32 mouse cellular contexts compared by ENCODE assay signal in genomic region chr1:76559441-76559840, GRCm38 (mm10).
"Had no signal": no experiment of that assay in that cellular context is flagged by ENCODE, and none has a peak within 500 bp of the region (broad histone marks: within the 10 kb centered on the region; RNA-seq: fewer than 3 reads in every experiment).

No protein-coding gene starts in this region.

- H3K27me3 ChIP-seq: limb, embryonic 12.5 days; limb, embryonic 13.5 days; limb, embryonic 15.5 days; liver, embryonic 12.5 days; liver, embryonic 13.5 days; liver, embryonic 15.5 days; lung, embryonic 15.5 days; megakaryocyte, embryonic 14.5 days; midbrain, embryonic 12.5 days; midbrain, embryonic 13.5 days; midbrain, embryonic 15.5 days had no signal

- H3K36me3 ChIP-seq: limb, embryonic 10.5 days; limb, embryonic 12.5 days; limb, embryonic 13.5 days; limb, embryonic 15.5 days; liver, embryonic 12.5 days; liver, embryonic 13.5 days; liver, embryonic 15.5 days; lung, embryonic 15.5 days; midbrain, embryonic 10.5 days; midbrain, embryonic 12.5 days; midbrain, embryonic 13.5 days; midbrain, embryonic 15.5 days had no signal

- DNase-seq: left cerebral cortex, postnatal 4 days; liver; liver, embryonic 13.5 days; liver, postnatal 0 days; lung, adult 18-20 months; lung, adult 2 months; lung, embryonic 14.5 days; lung, postnatal 10 days; lung, postnatal 14 days; lung, postnatal 36 days; lung, postnatal 4 days; midbrain, embryonic 14.5 days had no signal

- H3K9ac ChIP-seq: limb, embryonic 12.5 days; limb, embryonic 13.5 days; limb, embryonic 15.5 days; liver, embryonic 12.5 days; liver, embryonic 13.5 days; liver, embryonic 14.5 days; liver, embryonic 15.5 days; liver, postnatal 0 days; lung, embryonic 14.5 days; lung, embryonic 15.5 days; midbrain, embryonic 12.5 days; midbrain, embryonic 13.5 days; midbrain, embryonic 15.5 days had no signal

- H3K27ac ChIP-seq: left cerebral cortex, adult 2 months; limb, embryonic 10.5 days; limb, embryonic 12.5 days; limb, embryonic 13.5 days; limb, embryonic 15.5 days; liver, embryonic 12.5 days; liver, embryonic 13.5 days; liver, embryonic 14.5 days; liver, embryonic 15.5 days; lung, embryonic 15.5 days; macrophage; midbrain, embryonic 10.5 days; midbrain, embryonic 12.5 days; midbrain, embryonic 13.5 days; midbrain, embryonic 15.5 days had no signal

- H3K4me2 ChIP-seq: limb, embryonic 12.5 days; limb, embryonic 13.5 days; limb, embryonic 15.5 days; liver, embryonic 11.5 days; liver, embryonic 12.5 days; liver, embryonic 13.5 days; liver, embryonic 15.5 days; lung, embryonic 14.5 days; lung, embryonic 15.5 days; midbrain, embryonic 11.5 days; midbrain, embryonic 12.5 days; midbrain, embryonic 13.5 days; midbrain, embryonic 15.5 days had no signal

- H3K4me1 ChIP-seq: limb, embryonic 10.5 days; limb, embryonic 12.5 days; limb, embryonic 13.5 days; limb, embryonic 15.5 days; liver, embryonic 12.5 days; liver, embryonic 13.5 days; liver, embryonic 15.5 days; lung, embryonic 15.5 days; megakaryocyte, embryonic 14.5 days; midbrain, embryonic 10.5 days; midbrain, embryonic 12.5 days; midbrain, embryonic 13.5 days; midbrain, embryonic 15.5 days had no signal

- ATAC-seq: liver, embryonic 12.5 days; liver, postnatal 0 days; lung, postnatal 0 days; midbrain, embryonic 13.5 days; midbrain, embryonic 15.5 days; midbrain, embryonic 16.5 days had no signal

- H3K4me3 ChIP-seq: left cerebral cortex, adult 2 months; limb, embryonic 10.5 days; limb, embryonic 12.5 days; limb, embryonic 13.5 days; limb, embryonic 15.5 days; liver, embryonic 12.5 days; liver, embryonic 13.5 days; liver, embryonic 15.5 days; lung, embryonic 15.5 days; megakaryocyte, embryonic 14.5 days; midbrain, embryonic 10.5 days; midbrain, embryonic 12.5 days; midbrain, embryonic 13.5 days; midbrain, embryonic 15.5 days; myocyte had no signal

- H3K9me3 ChIP-seq: limb, embryonic 10.5 days; limb, embryonic 12.5 days; limb, embryonic 13.5 days; limb, embryonic 15.5 days; liver, embryonic 12.5 days; liver, embryonic 13.5 days; liver, embryonic 15.5 days; lung, embryonic 15.5 days; midbrain, embryonic 10.5 days; midbrain, embryonic 12.5 days; midbrain, embryonic 13.5 days; midbrain, embryonic 15.5 days had no signal
